Mouse (Mus musculus): ENCODE measurements at regions not wholly inside any gene's neighbourhood (a gene's known extent, or its start where the extent isn't known, plus 50 kb on each side); places are given as distances from the start of the nearest gene placed in this dataset.

DNA sequence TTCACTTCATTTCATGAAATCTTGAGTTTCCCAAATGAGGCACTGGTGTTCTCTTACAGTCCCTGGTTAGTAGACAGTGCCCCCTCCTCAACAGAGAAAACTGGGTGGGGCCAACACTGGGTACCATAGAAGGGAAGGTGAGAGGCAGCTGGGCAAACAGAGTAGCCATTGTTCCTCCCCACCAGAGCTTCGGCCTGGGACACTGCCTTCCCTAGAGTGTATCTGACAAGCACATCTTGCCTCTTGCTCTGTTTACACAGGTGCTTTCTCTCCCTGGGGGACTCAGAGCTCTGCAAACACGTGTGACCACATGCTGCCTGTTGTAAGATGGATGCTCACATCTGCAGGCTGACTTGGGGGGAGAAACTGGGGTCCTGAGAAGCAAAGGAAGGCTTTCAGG lies 100.8 kb upstream of the Tnp1 start:
- no peak for DNase-seq (ENCODE audit: low spot score)

DNA sequence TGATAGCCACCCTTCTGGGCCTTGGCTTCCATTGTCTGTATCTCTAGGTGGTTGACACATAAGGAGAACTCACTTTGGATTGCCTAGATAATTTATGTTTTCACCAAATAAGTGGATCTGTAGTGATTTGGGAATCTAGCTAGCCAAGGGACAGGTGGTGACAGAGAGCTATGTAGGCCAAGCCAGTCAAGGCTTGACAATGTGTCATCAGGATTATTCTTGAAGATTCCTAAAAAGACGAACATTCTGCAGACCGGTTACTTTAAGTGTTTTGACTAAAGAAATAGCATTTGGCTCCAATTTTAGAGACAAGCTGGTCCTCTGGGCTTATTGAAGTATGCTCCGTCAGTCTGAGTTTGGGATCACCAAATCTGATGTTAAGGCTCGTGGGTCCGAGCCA lies 100.1 kb upstream of the Tnp1 start:
- DNase-seq (ENCODE audit: low spot score), result no peak

DNA sequence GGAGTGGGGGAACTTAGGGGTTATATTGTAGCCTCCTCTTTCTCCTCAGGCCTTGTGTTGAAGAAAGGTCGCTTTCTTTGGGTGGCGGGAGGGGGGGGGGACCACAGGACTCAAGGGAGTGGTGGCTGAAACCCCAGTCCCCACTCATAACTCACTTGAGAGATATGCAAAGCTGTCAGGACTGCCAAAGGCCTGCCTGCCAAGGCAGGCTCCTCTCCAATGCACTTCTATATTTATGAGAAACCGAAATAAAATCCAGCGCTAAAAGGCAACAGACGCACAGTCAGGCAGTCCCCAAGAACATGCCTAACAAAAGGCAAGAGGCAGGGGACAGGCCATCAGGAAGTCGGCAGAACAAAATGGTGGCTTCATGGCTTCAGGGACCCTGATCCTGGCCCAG lies 97.4 kb upstream of the Tnp1 start:
- DNase-seq (ENCODE audit: low spot score), result no peak

DNA sequence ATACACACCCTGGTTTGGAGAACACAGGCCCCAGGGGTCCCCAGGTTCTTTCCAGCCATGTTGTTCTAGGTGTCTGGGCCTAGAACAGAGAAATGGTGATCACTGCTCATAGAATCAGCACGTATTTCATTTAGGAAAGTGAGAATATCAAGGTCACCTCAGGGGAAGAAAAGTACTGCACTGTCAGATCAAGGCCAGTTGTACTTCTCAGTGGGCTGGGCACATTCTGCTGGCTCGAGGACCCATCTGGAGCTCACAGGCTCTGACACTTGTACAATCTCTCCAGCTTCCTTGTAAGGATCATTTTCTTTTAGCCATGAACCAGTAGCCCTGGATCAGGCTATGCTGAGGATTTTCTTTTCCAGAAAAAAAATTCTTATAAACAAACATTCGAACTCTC lies 97.0 kb upstream of the Tnp1 start:
- DNase-seq (ENCODE audit: low spot score), result no peak

DNA sequence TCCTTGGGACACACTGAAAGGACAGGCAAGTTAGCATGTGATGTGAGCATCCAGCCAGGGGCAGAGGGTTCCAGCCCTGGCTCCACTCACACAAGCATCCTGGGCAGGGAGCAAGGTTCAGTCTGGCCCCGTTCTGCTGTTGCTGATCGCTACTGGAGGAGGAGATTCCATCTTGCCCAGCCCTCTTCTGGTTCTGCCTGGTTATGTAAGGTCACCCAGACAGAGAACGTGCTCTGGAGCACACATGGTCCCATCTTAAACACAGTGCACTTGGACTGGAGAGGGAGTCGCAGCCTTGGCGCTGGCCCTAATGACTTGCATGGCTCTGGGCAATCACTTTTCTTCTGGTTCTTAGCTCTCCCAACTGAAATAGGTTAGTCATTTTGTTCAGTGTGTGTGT lies 96.2 kb upstream of the Tnp1 start:
- no peak for DNase-seq (ENCODE audit: low spot score)

DNA sequence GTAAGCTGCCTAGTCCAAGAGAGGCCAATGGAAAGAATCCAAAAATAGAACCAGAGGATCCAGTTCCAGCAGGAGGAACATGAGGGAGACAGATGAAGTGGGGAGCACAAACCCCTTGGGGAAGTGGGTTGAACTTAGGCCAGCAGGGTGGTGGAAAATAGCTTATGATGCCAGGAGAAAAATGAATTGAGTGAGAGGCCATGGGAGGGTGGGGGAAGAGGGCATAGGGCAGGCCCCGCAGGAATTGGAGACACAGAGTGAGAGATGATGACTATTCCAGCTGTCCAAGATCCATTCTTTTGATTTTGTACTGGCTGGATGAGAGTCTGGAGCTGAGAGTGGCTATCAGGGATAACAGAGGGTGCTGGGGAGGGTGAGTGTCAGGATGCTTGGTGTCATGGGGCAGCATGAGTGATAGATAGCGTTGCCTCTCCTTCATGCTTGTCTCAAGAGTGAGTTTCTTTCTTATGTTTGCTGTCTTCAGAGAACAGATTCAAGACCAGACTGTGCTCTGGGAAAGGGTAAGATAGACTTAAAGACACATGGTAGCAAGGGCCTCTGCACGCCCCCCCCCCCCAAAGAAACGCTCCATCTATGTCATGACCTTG lies 90.3 kb upstream of the Tnp1 start:
- DNase-seq (ENCODE audit: low spot score), result no peak

DNA sequence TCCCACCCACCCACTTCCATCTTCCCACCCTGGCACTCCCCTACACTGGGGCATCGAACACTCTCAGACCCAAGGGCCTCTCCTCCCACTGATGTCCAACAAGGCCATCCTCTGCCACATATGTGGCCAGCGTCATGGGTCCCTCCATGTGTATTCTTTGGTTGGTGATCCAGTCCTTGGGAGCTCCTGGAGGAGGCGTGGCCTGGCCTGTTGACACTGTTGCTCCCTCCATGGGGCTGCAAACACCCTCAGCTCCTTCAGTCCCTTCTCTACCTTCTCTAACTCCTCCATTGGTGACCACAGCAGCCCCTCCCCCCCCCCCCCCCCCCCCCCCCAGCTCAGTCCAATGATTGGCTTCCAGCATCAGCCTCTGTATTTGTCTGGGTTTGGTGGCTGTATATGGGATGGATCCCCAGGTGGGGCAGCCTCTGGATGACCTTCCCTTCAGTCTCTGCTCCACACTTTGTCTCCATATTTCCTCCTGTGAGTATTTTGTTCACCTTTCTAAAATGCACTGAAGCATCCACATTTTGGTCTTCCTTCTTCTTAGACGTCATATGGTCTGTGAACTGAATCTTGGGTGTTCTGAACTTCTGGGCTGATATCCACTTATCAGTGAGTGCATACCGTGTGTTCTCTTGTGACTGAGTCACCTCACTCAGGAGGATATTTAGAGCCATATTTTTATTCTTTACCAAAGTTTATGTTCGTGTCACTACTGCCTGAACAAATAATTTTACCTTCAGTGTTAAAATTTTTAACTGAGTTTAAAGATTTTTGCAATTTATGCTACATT lies 82.1 kb upstream of the Tnp1 start:
- DNase-seq (ENCODE audit: low spot score), result no peak

DNA sequence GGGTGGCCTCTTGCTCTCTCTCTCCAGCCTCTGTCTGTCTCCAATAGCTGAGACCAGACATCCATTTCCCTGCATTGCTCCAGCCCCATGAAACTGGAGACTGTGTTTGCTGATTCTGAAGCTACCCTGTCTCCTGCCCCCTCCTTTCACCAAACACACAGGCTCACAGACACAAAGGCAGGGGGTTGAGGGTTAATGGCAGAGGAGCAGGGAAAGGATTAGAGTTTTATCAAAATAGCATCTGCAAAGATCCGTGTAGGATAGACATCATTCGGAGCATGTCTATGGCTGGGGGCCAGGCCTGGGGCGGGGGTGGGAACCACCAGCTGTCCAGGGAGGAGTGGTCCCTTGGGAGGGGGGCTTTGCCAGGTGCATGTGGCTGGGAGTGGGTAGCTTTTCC lies 73.9 kb upstream of the Tnp1 start:
- DNase-seq (ENCODE audit: low spot score), result no peak

DNA sequence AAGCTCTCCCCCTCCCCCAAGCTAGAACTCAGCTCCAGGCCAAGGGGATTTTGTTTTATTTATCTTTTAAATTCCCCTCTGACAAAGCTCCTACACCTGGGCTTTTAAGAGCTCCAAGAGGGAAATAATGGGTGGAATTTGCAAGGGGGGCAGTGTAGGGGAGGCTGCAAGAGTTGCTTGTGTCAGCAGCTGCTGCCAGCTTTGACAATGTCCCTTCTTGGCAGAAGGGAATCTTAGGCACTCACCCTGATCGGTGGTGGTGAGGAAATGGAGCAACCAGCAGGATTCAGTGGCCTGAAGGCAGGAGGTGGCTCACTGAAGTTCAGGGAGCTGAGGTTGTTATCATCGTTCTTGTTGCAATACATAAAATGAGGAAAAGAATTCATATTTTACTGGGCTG lies 72.8 kb upstream of the Tnp1 start:
- DNase-seq (ENCODE audit: low spot score), result no peak

DNA sequence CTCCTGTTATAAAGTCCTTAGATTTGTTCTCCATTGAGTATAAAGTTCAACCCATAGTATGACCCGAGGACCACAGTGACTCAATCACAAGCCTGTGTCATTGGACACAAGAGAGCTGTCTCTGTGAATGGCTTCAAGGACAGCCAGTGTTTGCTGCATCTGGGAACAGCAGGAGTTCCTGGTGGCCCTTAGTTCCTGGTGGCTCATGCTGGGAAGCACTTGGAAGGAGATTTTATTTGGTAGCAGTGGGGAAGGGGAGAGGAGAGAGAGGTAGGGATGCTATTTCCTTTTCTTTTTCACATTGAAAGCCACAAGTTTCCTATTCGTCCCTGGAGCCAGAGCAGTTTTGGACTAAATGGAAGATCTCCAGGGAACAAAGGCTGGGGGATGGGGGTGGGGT lies 69.2 kb upstream of the Tnp1 start:
- DNase-seq (ENCODE audit: low spot score), result no peak

DNA sequence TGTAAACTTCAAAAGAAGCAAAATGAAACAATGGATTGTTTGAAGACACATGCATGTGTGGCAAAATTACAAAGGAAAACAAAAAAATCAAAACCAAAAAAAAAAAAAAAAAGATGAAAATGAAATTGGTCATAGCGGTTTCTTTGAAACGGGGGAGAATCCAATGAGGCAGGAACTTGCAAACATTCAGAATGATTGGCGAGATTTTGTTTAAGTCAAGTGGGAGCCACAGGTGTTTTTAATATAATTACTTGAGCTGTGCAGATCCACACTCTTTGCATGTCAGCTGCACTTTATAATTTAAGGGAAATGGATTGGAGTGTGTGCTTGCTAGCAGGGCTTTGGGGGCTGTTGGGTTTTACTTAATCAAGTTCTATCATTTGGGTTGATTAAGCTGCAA lies 67.7 kb upstream of the Tnp1 start:
- no peak for DNase-seq (ENCODE audit: low spot score)

DNA sequence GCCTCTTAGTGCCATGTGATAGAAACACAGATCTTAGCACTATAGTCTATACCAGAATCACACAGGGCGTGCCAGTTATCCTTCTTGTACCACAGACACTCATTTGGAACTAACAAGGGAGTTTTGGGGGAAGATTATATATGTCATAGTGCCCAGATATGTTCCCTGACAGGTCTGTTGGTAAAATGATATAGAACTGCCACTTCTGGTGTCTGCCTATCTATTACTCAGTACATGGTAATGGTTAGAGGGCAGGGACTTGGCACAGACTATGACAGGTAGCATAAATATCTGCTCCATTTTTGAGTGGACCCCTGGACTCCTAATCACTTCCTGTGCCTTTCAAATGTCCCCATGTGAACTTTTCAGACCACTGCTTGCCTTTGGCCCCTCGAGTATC lies 63.8 kb upstream of the Tnp1 start:
- no peak for DNase-seq (ENCODE audit: low spot score)

DNA sequence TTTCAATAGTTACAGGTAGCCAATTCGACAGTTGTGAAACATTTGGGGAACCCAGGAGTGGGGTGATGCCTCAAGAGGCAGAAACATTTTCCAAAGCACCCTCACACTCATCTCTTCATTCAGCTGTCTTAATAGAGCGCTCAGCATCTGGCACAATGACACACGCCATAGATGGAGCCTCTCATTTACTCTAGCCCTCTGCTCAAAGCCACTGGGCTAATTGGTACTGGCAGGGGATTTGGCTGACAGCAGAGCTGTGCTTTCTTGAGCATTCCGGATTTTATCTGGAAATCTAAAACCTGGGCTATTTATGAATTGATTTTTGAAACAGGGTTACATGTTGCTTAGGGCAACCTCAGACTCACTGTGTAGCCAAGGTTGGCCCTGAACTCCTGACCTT lies 61.4 kb upstream of the Tnp1 start:
- no peak for DNase-seq (ENCODE audit: low spot score)

DNA sequence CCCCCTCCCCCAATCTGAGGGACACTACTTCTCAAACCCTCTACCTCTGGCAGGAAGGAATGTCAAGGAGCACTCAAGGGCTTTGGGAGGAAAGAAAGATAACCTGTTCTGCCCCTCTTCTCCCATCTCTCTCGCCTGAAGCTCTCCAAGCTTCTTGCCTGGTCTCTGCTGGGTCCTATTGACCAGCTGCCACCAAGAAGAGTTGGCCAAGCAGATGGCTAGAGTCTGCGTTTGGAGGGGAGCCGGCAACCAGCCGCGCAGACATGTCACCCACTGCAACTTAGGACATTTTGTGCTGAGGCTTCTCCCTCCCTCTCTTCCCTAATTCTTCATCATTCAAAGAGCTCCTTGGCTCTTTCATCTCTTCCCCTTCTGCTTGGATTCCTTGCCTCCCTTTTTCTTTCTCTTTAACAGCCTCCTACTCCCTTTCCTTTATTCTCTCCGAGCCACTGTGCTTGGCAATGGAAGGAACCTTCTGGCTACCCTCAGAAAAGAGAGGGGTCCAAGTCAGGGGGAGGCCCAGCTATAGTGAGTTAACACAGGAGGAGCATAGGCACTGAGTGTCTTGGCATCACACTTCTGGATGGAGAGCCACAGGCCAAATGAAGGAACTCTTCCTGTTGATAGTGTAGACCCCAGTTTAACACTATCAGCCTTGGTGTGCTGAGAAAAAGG lies 60.1 kb upstream of the Tnp1 start:
- no peak for DNase-seq (ENCODE audit: low spot score)

DNA sequence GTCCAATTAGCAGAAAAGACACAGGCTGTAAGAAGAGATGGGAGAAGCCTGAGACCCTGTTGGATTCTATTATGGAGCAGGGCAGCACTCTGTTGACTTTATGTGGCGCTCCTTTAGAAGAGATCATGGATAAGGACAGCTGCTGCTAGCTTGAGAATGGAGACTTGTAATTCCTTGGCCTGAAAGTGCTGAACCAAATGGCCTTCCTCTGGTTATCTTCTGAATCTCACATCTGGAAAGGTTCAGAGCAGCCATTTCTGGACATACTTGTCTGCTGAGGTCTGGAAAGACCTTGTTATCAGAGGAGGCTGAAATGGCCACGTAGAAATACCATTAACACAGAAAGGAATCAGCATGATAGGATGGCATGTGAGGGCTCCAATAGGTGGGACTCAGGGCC lies 59.5 kb upstream of the Tnp1 start:
- DNase-seq (ENCODE audit: low spot score), result no peak

DNA sequence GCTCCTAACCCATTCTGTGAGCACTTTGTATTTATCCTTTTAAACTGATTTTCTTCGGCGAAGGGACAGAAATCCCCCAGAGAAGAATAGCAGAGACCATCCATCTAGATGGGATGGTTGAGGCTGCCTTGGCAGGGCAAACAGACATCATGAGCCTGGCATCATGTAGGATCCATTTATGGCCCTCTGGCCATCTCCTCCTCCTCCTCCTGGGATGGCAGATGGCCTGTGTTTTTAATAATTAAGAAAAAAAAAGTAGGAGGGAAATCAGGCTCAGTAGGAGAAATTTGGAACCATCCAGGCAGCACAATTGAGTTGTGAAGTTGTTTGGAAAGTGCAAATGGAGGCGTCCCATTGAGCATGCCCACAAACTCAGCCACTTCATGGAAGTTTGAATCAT lies 58.8 kb upstream of the Tnp1 start:
- no peak for DNase-seq (ENCODE audit: low spot score)

DNA sequence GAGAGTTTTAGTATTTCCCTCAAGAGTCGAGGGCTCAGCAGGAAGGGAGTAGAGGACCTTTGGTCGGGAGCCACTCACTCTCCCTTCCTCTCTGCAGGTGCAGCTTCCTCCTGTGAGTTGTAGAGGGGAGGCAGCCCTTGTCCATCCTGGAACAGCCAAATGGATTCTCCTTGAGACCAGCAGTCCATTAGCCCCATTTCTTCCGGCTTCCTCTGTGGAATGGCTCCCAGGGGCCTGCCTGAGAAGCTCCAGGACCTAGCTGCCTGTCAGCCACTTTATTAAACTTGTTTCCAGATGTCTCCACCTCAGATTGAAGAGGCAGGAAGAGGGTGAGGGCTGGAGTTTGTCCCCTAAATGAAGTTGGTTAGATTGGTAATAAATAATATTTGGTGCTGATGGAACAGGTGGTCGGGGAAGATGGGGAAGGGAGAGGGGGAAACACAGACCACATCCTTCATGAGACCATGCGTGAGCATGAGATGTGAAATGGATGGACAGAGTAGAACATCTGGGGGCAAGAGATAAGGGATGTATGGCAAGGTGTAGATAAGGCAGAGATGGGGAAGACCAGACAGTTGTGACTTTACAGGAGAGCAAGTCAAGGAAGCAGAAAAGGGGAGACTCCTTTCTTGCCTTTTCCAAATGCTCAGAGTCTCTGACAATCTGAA lies 56.7 kb upstream of the Tnp1 start:
- no peak for DNase-seq (ENCODE audit: low spot score)

DNA sequence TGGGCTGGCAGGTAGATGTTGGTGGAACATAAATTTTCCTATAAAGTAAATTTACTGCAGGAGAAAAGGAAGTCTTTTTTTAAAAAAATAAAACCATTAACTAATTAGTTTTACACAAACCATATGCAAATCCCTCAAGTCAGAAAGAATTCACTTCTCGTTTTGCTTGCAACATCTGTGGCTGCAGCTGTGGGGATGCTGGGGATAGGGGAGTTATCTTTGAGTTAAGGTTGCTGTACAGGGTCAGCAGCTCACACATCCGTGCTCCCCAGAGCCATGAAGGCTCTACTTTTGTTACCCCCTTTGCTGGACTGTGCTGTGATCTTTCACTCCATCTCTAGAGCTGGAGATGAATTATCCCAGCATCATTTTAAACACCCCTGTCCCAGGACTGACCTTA lies 54.4 kb upstream of the Tnp1 start:
- no peak for DNase-seq (ENCODE audit: low spot score)

Data from left cerebral cortex, adult 11 months (tissue).